Mouse (Mus musculus): Measurements from ENCODE around the gene Chml. TPM values are rescaled to one million over a fixed set of nuclear protein-coding genes. Genes with fewer than 3 reads are reported as not detected.

The Chml gene
- polyA plus RNA-seq, 1 experiment: 13.7 TPM

DNA sequence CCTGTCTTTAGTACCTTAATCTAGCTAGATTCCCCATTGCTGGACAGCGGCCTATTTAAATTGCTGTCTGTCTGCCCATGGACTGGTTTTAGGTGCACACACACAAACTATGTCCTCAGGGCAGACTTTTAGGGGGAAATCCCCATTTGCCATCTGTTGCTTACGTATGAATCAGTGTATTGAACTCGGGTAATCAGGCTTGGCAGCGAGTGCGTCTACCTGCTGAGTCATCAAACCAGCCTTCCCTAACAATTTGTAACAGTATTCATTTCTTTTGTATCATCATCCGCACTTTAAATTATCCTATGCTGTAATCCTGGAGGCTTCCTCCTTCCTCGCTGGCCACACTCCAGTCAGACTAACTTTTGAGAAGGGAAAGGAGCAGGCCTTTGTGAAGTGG lies 22.7 kb downstream of the Chml start:
- Histone ChIP-seq H3K36me3 (ENCODE audit: control insufficient read depth, insufficient read depth, low read length, poor library complexity, severe bottlenecking) (no peaks in the 10 kb centered on the region), H3K9me3 (replicated peaks; ENCODE audit: control insufficient read depth, insufficient read depth, low read length, poor library complexity, severe bottlenecking) (no peaks in the 10 kb centered on the region), H3K27ac (ENCODE audit: insufficient read depth, low read length) (no peak overlapping the region), H3K4me3 (ENCODE audit: low read depth, low read length) (no peak overlapping the region), H3K4me1 (ENCODE audit: control insufficient read depth, insufficient read depth, low read length) (peaks cover 1% of the 10 kb centered on the region), H3K9ac (ENCODE audit: low read depth, poor library complexity, severe bottlenecking) (no peak overlapping the region), H3K27me3 (ENCODE audit: control insufficient read depth, insufficient read depth, low read length, poor library complexity, severe bottlenecking) (no peaks in the 10 kb centered on the region)
- no peak for TF ChIP-seq CTCF (IDR thresholded peaks at IDR 0.05; ENCODE audit: low read depth, low read length)
- no peak for TF ChIP-seq EP300 (IDR thresholded peaks at IDR 0.05; ENCODE audit: insufficient read depth, low read depth, low read length)
- no peak for TF ChIP-seq POLR2A (IDR thresholded peaks at IDR 0.05; ENCODE audit: insufficient read depth, low read length)

- Histone ChIP-seq H3K36me3 (ENCODE audit: control insufficient read depth, insufficient read depth, low read length, poor library complexity, severe bottlenecking) (no peaks in the 10 kb centered on the region), H3K9me3 (replicated peaks; ENCODE audit: control insufficient read depth, insufficient read depth, low read length, poor library complexity, severe bottlenecking) (no peaks in the 10 kb centered on the region), H3K27me3 (ENCODE audit: control insufficient read depth, insufficient read depth, low read length, poor library complexity, severe bottlenecking) (no peaks in the 10 kb centered on the region), H3K9ac (ENCODE audit: low read depth, poor library complexity, severe bottlenecking) (no peak overlapping the region), H3K4me3 (ENCODE audit: low read depth, low read length) (no peak overlapping the region), H3K4me1 (ENCODE audit: control insufficient read depth, insufficient read depth, low read length) (peaks cover 1% of the 10 kb centered on the region), H3K27ac (ENCODE audit: insufficient read depth, low read length) (no peak overlapping the region)
- TF ChIP-seq CTCF (IDR thresholded peaks at IDR 0.05; ENCODE audit: low read depth, low read length) (no peak), POLR2A (IDR thresholded peaks at IDR 0.05; ENCODE audit: insufficient read depth, low read length) (no peak), EP300 (IDR thresholded peaks at IDR 0.05; ENCODE audit: insufficient read depth, low read depth, low read length) (no peak)
Observed at GRCm38 (mm10) chr1:175669456-175669855, 23.2 kb downstream of the Chml start.

GRCm38 (mm10) chr1:175668666-175669405 lies 23.9 kb downstream of the Chml start:
- TF ChIP-seq POLR2A (IDR thresholded peaks at IDR 0.05; ENCODE audit: insufficient read depth, low read length) (no peak), CTCF (IDR thresholded peaks at IDR 0.05; ENCODE audit: low read depth, low read length) (no peak), EP300 (IDR thresholded peaks at IDR 0.05; ENCODE audit: insufficient read depth, low read depth, low read length) (no peak)
- Histone ChIP-seq H3K27ac (ENCODE audit: insufficient read depth, low read length) (no peak overlapping the region), H3K4me3 (ENCODE audit: low read depth, low read length) (no peak overlapping the region), H3K27me3 (ENCODE audit: control insufficient read depth, insufficient read depth, low read length, poor library complexity, severe bottlenecking) (no peaks in the 10 kb centered on the region), H3K4me1 (ENCODE audit: control insufficient read depth, insufficient read depth, low read length) (peaks cover 1% of the 10 kb centered on the region), H3K36me3 (ENCODE audit: control insufficient read depth, insufficient read depth, low read length, poor library complexity, severe bottlenecking) (no peaks in the 10 kb centered on the region), H3K9ac (ENCODE audit: low read depth, poor library complexity, severe bottlenecking) (no peak overlapping the region), H3K9me3 (replicated peaks; ENCODE audit: control insufficient read depth, insufficient read depth, low read length, poor library complexity, severe bottlenecking) (no peaks in the 10 kb centered on the region)

- Histone ChIP-seq H3K4me3 (ENCODE audit: low read depth, low read length) (no peak overlapping the region), H3K9ac (ENCODE audit: low read depth, poor library complexity, severe bottlenecking) (no peak overlapping the region), H3K9me3 (replicated peaks; ENCODE audit: control insufficient read depth, insufficient read depth, low read length, poor library complexity, severe bottlenecking) (no peaks in the 10 kb centered on the region), H3K27ac (ENCODE audit: insufficient read depth, low read length) (no peak overlapping the region), H3K36me3 (ENCODE audit: control insufficient read depth, insufficient read depth, low read length, poor library complexity, severe bottlenecking) (no peaks in the 10 kb centered on the region), H3K27me3 (ENCODE audit: control insufficient read depth, insufficient read depth, low read length, poor library complexity, severe bottlenecking) (no peaks in the 10 kb centered on the region), H3K4me1 (ENCODE audit: control insufficient read depth, insufficient read depth, low read length) (no peaks in the 10 kb centered on the region)
- TF ChIP-seq POLR2A (IDR thresholded peaks at IDR 0.05; ENCODE audit: insufficient read depth, low read length) (no peak), CTCF (IDR thresholded peaks at IDR 0.05; ENCODE audit: low read depth, low read length) (no peak), EP300 (IDR thresholded peaks at IDR 0.05; ENCODE audit: insufficient read depth, low read depth, low read length) (no peak)
Observed at GRCm38 (mm10) chr1:175659900-175660299, 32.8 kb downstream of the Chml start.

GRCm38 (mm10) chr1:175648615-175649014 lies 44.1 kb downstream of the Chml start:
- Histone ChIP-seq H3K4me3 (ENCODE audit: low read depth, low read length) (no peak overlapping the region), H3K36me3 (ENCODE audit: control insufficient read depth, insufficient read depth, low read length, poor library complexity, severe bottlenecking) (no peaks in the 10 kb centered on the region), H3K27me3 (ENCODE audit: control insufficient read depth, insufficient read depth, low read length, poor library complexity, severe bottlenecking) (no peaks in the 10 kb centered on the region), H3K9me3 (replicated peaks; ENCODE audit: control insufficient read depth, insufficient read depth, low read length, poor library complexity, severe bottlenecking) (no peaks in the 10 kb centered on the region), H3K4me1 (ENCODE audit: control insufficient read depth, insufficient read depth, low read length) (no peaks in the 10 kb centered on the region), H3K27ac (ENCODE audit: insufficient read depth, low read length) (no peak overlapping the region), H3K9ac (ENCODE audit: low read depth, poor library complexity, severe bottlenecking) (no peak overlapping the region)
- TF ChIP-seq POLR2A (IDR thresholded peaks at IDR 0.05; ENCODE audit: insufficient read depth, low read length): no peak
- no peak for TF ChIP-seq EP300 (IDR thresholded peaks at IDR 0.05; ENCODE audit: insufficient read depth, low read depth, low read length)
- TF ChIP-seq CTCF (IDR thresholded peaks at IDR 0.05; ENCODE audit: low read depth, low read length): no peak

GRCm38 (mm10) chr1:175646952-175647351 lies 45.7 kb downstream of the Chml start:
- TF ChIP-seq EP300 (IDR thresholded peaks at IDR 0.05; ENCODE audit: insufficient read depth, low read depth, low read length) (no peak), CTCF (IDR thresholded peaks at IDR 0.05; ENCODE audit: low read depth, low read length) (no peak), POLR2A (IDR thresholded peaks at IDR 0.05; ENCODE audit: insufficient read depth, low read length) (no peak)
- H3K4me3 ChIP-seq (ENCODE audit: low read depth, low read length): no peak overlapping the region
- no peaks in the 10 kb centered on the region for H3K27me3 ChIP-seq (ENCODE audit: control insufficient read depth, insufficient read depth, low read length, poor library complexity, severe bottlenecking)
- no peak overlapping the region for H3K27ac ChIP-seq (ENCODE audit: insufficient read depth, low read length)
- no peaks in the 10 kb centered on the region for H3K36me3 ChIP-seq (ENCODE audit: control insufficient read depth, insufficient read depth, low read length, poor library complexity, severe bottlenecking)
- H3K9ac ChIP-seq (ENCODE audit: low read depth, poor library complexity, severe bottlenecking): no peak overlapping the region
- no peaks in the 10 kb centered on the region for H3K4me1 ChIP-seq (ENCODE audit: control insufficient read depth, insufficient read depth, low read length)
- H3K9me3 ChIP-seq (replicated peaks; ENCODE audit: control insufficient read depth, insufficient read depth, low read length, poor library complexity, severe bottlenecking): no peaks in the 10 kb centered on the region
